Mouse (Mus musculus) stomach, embryonic 14.5 days (tissue): ENCODE results near the gene Rasgrf1. TPM values are rescaled to one million over a fixed set of nuclear protein-coding genes. Genes with fewer than 3 reads are reported as not detected.

Experiments used
- ATAC-seq: fragments of 200-750 bp; cut with Nextera tagmentation; 2 replicates; pipeline ENCODE4 v1.8.0; 2017; ENCODE audit warnings: low read depth, moderate TSS enrichment; ENCODE audit not compliant: insufficient number of reproducible peaks, insufficient read depth, low FRiP score
- H3K27ac ChIP-seq: fragments of 300-500 bp; sonication (generic); 2 replicates; pipeline ENCODE4 v1.5.1; 2014; ENCODE audit warnings: mild to moderate bottlenecking, low read length, moderate library complexity, mixed read lengths
- H3K27me3 ChIP-seq: fragments of 300-500 bp; sonication (generic); 2 replicates; pipeline ENCODE4 v1.6.1; 2014; ENCODE audit warnings: low read length, control low read depth, mixed read lengths; ENCODE audit not compliant: control insufficient read depth, insufficient read depth
- H3K36me3 ChIP-seq: fragments of 300-500 bp; sonication (generic); 2 replicates; pipeline ENCODE4 v1.6.1; 2014; ENCODE audit warnings: mild to moderate bottlenecking, control low read depth, low read length, moderate library complexity, mixed read lengths; ENCODE audit not compliant: control insufficient read depth, insufficient read depth
- H3K4me1 ChIP-seq: fragments of 300-500 bp; sonication (generic); 2 replicates; pipeline ENCODE4 v1.6.1; 2014; ENCODE audit warnings: low read length, control low read depth, mixed read lengths; ENCODE audit not compliant: control insufficient read depth, insufficient read depth
- H3K4me2 ChIP-seq: fragments of 300-500 bp; sonication (generic); replicated peaks from 2 replicates; pipeline ENCODE4 v1.6.1; 2014; ENCODE audit warnings: low read depth, low read length, control low read depth
- H3K4me3 ChIP-seq: fragments of 300-500 bp; sonication (generic); 2 replicates; pipeline ENCODE4 v1.5.1; 2014; ENCODE audit warnings: low read depth, low read length, control low read depth
- H3K9ac ChIP-seq: fragments of 300-500 bp; sonication (generic); replicated peaks from 2 replicates; pipeline ENCODE4 v1.6.1; 2014; ENCODE audit warnings: low read depth, mild to moderate bottlenecking, control low read depth, low read length, moderate library complexity, mixed read lengths
- H3K9me3 ChIP-seq: fragments of 300-500 bp; sonication (generic); 2 replicates; pipeline ENCODE4 v1.6.1; 2016; ENCODE audit warnings: low read depth, low read length, control low read depth; ENCODE audit not compliant: control insufficient read depth
- WGBS: fragments of 180-500 bp; shearing (Covaris S2); extraction: QIAGEN DNeasy Blood & Tissue Kit; methylation state at CpG from one replicate; pipeline ENCODE4 v1.1.7; 2014; 5-methylcytosine and 5-hydroxymethylcytosine counted together
- polyA plus RNA-seq: library from polyadenylated mRNA; unstranded; fragments of >200 nt; fragmentation: Nextera tagmentation; extraction: Ambion mirVana; gene quantifications from 2 replicates; pipeline ENCODE4 v1.2.1, GENCODE M21; 2014

Gene Rasgrf1
- polyA plus RNA-seq, 1 experiment from 2014 or later, result 0.46 TPM

DNA sequence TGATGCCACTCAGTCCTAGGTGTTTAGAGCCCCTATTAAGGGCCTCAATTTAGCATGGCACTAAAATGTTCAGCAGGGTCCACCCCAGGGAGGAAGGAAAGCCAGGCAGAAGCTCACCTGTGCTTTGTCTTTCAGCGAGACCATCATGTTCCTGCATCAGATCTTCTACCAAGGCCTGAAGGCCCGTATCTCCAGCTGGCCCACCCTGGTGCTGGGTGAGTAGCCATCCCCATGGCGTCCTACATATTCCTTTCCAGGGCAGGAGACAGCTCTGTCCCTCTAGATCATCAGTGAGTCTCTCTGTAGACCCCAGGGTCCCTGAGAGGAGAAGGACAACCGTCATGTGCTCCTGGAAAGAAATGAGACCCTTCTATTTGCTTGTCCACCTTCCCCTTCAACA is 58.0 kb downstream of the Rasgrf1 start:
- Histone ChIP-seq H3K4me3 (no peak overlapping the region), H3K9ac (no peak overlapping the region), H3K4me2 (no peak overlapping the region), H3K36me3 (no peaks in the 10 kb centered on the region), H3K27ac (no peak overlapping the region), H3K9me3 (no peaks in the 10 kb centered on the region), H3K27me3 (no peaks in the 10 kb centered on the region), H3K4me1 (no peaks in the 10 kb centered on the region)
- 82% methylated on average over 4 of the region's 4 CpGs for WGBS
- ATAC-seq, result no peak

DNA sequence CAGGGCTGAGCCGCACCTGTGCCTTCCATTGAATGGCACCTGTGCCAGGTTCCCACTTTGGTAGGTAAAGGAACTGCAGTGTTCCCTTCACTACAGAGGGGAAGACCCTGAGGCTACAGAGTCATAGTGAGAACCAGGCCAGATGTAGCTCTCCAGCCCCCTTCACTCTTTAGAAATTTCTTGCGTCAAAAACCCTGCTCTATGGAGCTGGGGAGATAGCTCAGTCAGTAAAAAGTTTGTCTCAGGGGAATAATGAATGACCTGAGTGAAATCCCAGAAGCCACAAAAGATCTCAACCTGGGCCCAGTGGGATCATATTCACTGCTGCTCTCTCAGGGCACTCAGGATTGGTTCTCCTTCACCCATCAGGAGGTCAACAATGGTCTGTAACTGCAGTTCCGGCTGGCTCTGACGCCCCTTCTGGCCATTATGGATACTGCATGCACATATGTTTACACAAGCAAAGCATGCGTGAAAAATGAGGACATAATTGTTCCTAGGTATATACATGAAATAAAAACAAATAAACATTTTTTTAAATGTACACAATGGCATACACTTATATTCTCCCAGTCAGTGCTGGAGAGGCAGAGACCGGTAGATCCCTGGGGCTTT is 59.2 kb downstream of the Rasgrf1 start:
- Histone ChIP-seq H3K4me1 (no peaks in the 10 kb centered on the region), H3K4me3 (no peak overlapping the region), H3K27me3 (no peaks in the 10 kb centered on the region), H3K4me2 (no peak overlapping the region), H3K36me3 (no peaks in the 10 kb centered on the region), H3K9ac (no peak overlapping the region), H3K27ac (no peak overlapping the region), H3K9me3 (no peaks in the 10 kb centered on the region)
- 71% methylated on average over 6 of the region's 6 CpGs for WGBS
- no peak for ATAC-seq

DNA sequence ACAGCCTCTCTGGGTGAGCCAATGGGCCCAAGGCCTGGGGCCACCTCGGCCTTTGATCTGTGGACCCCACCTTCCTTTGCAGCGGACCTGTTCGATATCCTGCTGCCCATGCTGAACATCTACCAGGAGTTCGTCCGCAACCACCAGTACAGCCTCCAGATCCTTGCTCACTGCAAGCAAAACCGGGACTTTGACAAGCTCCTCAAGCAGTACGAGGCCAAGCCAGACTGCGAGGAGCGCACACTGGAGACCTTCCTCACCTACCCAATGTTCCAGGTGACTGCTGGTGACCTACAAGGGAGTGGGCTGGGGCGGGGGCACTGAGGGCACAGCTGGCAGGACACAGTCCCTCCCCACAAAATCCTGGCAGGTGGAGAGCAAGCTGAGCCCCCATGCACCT is 60.6 kb downstream of the Rasgrf1 start:
- H3K4me1 ChIP-seq, result 0 out of 2 replicates have a peak, but pooled peaks cover 3% of the 10 kb centered on the region
- ATAC-seq, result no peak
- H3K4me3 ChIP-seq, result no peak overlapping the region
- H3K36me3 ChIP-seq, result no peaks in the 10 kb centered on the region
- H3K27me3 ChIP-seq, result no peaks in the 10 kb centered on the region
- H3K9ac ChIP-seq, result no peak overlapping the region
- no peaks in the 10 kb centered on the region for H3K9me3 ChIP-seq
- WGBS, result 93% methylated on average over 10 of the region's 10 CpGs
- H3K27ac ChIP-seq, result no peak overlapping the region
- no peak overlapping the region for H3K4me2 ChIP-seq

DNA sequence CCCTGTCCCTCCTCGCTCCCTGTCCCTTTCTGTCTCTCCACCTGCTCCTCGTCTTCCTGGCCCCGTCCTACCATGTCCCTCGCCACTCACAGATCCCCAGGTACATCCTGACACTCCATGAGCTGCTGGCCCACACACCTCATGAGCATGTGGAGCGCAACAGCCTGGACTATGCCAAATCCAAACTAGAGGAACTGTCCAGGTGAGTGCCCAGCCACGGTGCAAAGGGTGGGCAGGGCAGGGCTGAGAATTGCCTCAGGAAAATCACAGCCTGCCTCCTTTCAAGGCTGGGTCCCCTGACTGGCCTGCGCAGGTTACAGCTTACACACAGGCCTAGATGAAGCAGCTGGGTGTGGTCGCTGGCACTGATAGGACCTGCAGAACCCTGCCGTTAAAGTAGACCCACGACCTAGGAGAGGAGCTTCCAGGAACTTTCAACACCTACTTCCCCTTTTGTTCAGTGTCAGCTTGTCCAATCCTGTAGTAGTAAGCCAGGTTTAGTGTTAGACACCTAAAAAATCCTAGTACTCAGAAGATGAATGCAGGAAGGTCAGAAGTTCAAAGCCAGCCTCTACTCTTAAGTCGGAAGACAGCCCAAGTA is 61.3 kb downstream of the Rasgrf1 start:
- no peak overlapping the region for H3K27ac ChIP-seq
- no peak overlapping the region for H3K4me3 ChIP-seq
- H3K4me2 ChIP-seq, result no peak overlapping the region
- H3K27me3 ChIP-seq, result no peaks in the 10 kb centered on the region
- ATAC-seq, result no peak
- H3K9ac ChIP-seq, result no peak overlapping the region
- no peaks in the 10 kb centered on the region for H3K9me3 ChIP-seq
- 0 out of 2 replicates have a peak, but pooled peaks cover 3% of the 10 kb centered on the region for H3K4me1 ChIP-seq
- no peaks in the 10 kb centered on the region for H3K36me3 ChIP-seq
- WGBS, result 67% methylated on average over 11 of the region's 11 CpGs

DNA sequence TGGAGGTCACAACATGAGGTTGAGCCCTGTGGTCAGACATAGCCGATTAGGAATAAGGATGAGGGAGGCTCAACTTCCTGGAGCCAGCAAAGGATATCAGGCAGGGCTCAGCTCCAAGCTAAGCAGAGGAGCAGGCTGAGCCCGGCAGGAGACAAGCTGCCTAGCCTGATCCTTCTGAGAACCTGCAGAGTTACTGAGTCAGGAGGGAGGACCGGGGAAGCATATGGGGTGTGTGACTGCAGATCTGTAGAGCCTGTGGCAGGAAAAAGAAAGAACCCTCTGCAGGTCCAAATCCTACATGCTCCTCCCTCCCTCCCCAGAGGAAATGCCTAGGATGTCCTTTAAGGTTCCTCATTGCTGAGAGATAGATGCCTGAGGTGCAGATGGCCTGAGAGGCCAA is 62.6 kb downstream of the Rasgrf1 start:
- ATAC-seq, result no peak
- H3K9ac ChIP-seq, result no peak overlapping the region
- H3K27me3 ChIP-seq, result no peaks in the 10 kb centered on the region
- H3K4me2 ChIP-seq, result no peak overlapping the region
- H3K9me3 ChIP-seq, result no peaks in the 10 kb centered on the region
- no peak overlapping the region for H3K27ac ChIP-seq
- H3K4me3 ChIP-seq, result no peak overlapping the region
- WGBS, result 41% methylated on average over 3 of the region's 3 CpGs
- 0 out of 2 replicates have a peak, but pooled peaks cover 3% of the 10 kb centered on the region for H3K4me1 ChIP-seq
- no peaks in the 10 kb centered on the region for H3K36me3 ChIP-seq

DNA sequence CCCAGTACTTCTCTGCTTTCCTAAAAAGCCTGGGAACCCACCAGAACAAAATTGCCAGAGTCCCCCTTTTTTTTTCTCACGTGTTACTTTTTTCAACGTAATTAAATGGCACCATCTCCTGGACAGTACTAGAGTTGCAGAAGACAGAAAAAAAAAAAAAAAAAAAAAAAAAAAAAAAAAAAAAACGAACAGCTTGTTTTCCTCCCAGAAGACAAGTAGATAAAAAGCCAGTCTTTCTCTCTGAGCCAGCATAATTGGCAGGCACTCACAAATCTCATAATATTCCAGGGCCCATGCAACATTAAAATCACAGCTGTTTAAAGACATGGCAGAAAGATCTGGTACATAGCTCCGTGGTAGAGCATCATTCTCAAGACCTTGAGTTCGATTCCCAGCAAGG is 64.1 kb downstream of the Rasgrf1 start:
- H3K4me1 ChIP-seq, result 0 out of 2 replicates have a peak, but pooled peaks cover 3% of the 10 kb centered on the region
- H3K4me3 ChIP-seq, result no peak overlapping the region
- H3K9ac ChIP-seq, result no peak overlapping the region
- H3K27me3 ChIP-seq, result no peaks in the 10 kb centered on the region
- H3K27ac ChIP-seq, result no peak overlapping the region
- no peaks in the 10 kb centered on the region for H3K36me3 ChIP-seq
- WGBS, result 27% methylated on average over 5 of the region's 5 CpGs
- no peaks in the 10 kb centered on the region for H3K9me3 ChIP-seq
- H3K4me2 ChIP-seq, result no peak overlapping the region
- no peak for ATAC-seq

DNA sequence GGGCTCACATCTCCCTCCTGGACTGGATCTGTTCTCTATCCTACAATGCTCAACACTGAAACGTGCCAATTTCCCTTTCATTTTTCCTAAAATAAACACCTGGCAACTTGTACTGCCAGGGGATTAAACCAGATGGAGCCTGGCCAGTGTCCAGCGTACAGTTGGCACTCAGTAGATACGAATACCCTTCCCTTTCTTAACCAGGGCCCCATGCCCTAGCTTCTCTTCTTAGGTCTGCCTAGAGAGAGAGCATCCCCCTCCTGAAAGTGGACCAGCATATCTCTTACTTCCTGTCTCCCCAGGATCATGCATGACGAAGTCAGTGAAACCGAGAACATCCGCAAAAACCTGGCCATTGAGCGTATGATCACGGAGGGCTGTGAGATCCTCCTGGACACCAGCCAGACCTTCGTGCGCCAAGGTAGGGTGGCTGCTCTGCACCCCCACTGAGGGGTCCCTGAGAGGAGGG is 64.8 kb downstream of the Rasgrf1 start:
- no peak overlapping the region for H3K27ac ChIP-seq
- no peaks in the 10 kb centered on the region for H3K9me3 ChIP-seq
- 69% methylated on average over 10 of the region's 10 CpGs for WGBS
- ATAC-seq, result no peak
- no peak overlapping the region for H3K9ac ChIP-seq
- H3K36me3 ChIP-seq, result no peaks in the 10 kb centered on the region
- H3K27me3 ChIP-seq, result no peaks in the 10 kb centered on the region
- 0 out of 2 replicates have a peak, but pooled peaks cover 9% of the 10 kb centered on the region for H3K4me1 ChIP-seq
- H3K4me3 ChIP-seq, result no peak overlapping the region
- H3K4me2 ChIP-seq, result no peak overlapping the region

DNA sequence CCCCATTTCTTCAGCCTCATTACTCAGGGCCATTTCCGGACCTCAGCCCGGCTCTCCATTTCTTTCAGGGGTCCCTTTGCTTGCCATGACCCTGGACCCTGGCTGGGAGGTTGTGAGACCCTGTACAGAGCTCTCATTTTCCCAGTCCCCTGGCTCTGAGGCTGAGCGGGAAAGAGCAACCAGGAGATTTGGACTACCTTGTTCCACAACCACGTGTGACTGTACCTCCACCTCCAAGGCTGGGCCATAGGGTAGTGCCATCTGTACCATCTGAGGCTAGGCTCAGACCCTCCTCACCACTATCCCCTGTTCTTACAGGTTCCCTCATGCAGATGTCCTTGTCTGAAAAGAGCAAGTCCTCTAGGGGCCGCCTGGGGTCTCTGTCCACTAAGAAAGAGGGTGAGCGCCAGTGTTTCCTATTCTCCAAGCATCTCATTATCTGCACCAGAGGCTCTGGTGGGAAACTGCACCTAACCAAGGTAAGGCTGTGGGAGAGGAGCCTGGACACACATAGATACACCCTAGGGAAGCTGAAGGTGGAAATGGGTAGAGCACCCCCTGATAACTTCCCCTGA is 66.7 kb downstream of the Rasgrf1 start:
- Histone ChIP-seq H3K4me1 (0 out of 2 replicates have a peak, but pooled peaks cover 9% of the 10 kb centered on the region), H3K9ac (no peak overlapping the region), H3K27me3 (no peaks in the 10 kb centered on the region), H3K9me3 (no peaks in the 10 kb centered on the region), H3K4me3 (no peak overlapping the region), H3K36me3 (no peaks in the 10 kb centered on the region), H3K27ac (no peak overlapping the region), H3K4me2 (no peak overlapping the region)
- no peak for ATAC-seq
- 80% methylated on average over 6 of the region's 6 CpGs for WGBS
